Mouse (Mus musculus): ENCODE data around the gene Pabpn1. TPM values are rescaled to one million over a fixed set of nuclear protein-coding genes. Genes with fewer than 3 reads are reported as not detected.
"Not testable (repeated sequence)": the region's sequence is repeated elsewhere in the genome, so short reads cannot be mapped to it uniquely, and the experiment has no call there.

The Pabpn1 gene
- polyA plus RNA-seq, 1 experiment from 2014 or later: 74.0 TPM

GRCm38 (mm10) chr14:54938431-54939219 is 46.3 kb downstream of the Pabpn1 start:
- no peak overlapping the region for H3K4me2 ChIP-seq
- peaks cover 23% of the 10 kb centered on the region for H3K4me1 ChIP-seq
- H3K36me3 ChIP-seq: peaks cover 40% of the 10 kb centered on the region
- no peak overlapping the region for H3K9ac ChIP-seq
- 0 out of 2 replicates have a peak overlapping the region, but pooled peaks have one; percentile 28 for H3K27ac ChIP-seq (replicated peaks)
- 50% methylated on average over 15 of the region's 15 CpGs for WGBS
- peaks cover 13% of the 10 kb centered on the region for H3K27me3 ChIP-seq (replicated peaks)
- no peaks in the 10 kb centered on the region for H3K9me3 ChIP-seq
- no peak for ATAC-seq (ENCODE audit: extremely low read depth, insufficient number of reproducible peaks, low FRiP score, low TSS enrichment)
- H3K4me3 ChIP-seq: no peak overlapping the region

- Histone ChIP-seq H3K36me3 (peaks cover 49% of the 10 kb centered on the region), H3K4me3 (no peak overlapping the region), H3K9me3 (no peaks in the 10 kb centered on the region), H3K4me1 (peaks cover 23% of the 10 kb centered on the region), H3K9ac (no peak overlapping the region), H3K4me2 (no peak overlapping the region), H3K27me3 (replicated peaks) (peaks cover 10% of the 10 kb centered on the region), H3K27ac (replicated peaks) (peak overlapping the region; percentile 43)
- WGBS: 31% methylated on average over 12 of the region's 12 CpGs
- ATAC-seq (ENCODE audit: extremely low read depth, insufficient number of reproducible peaks, low FRiP score, low TSS enrichment): peak; percentile 12; the same call in 1 of the 2 replicates
These were observed 47.3 kb downstream of the Pabpn1 start for GRCm38 (mm10) chr14:54939434-54940175.

- H3K4me3 ChIP-seq: no peak overlapping the region
- peaks cover 23% of the 10 kb centered on the region for H3K4me1 ChIP-seq
- no peak overlapping the region for H3K4me2 ChIP-seq
- H3K27me3 ChIP-seq (replicated peaks): peaks cover 5% of the 10 kb centered on the region
- peak overlapping the region; percentile 43 for H3K27ac ChIP-seq (replicated peaks)
- H3K36me3 ChIP-seq: peaks cover 55% of the 10 kb centered on the region
- H3K9me3 ChIP-seq: no peaks in the 10 kb centered on the region
- 49% methylated on average over 3 of the region's 3 CpGs for WGBS
- H3K9ac ChIP-seq: no peak overlapping the region
- ATAC-seq (ENCODE audit: extremely low read depth, insufficient number of reproducible peaks, low FRiP score, low TSS enrichment): no peak
These were observed 47.9 kb downstream of the Pabpn1 start for GRCm38 (mm10) chr14:54940176-54940530.

GRCm38 (mm10) chr14:54941024-54941978 is 49.0 kb downstream of the Pabpn1 start:
- Histone ChIP-seq H3K9ac (peak overlapping the region; percentile 44; the same call in 1 of the 2 replicates), H3K4me1 (peaks cover 22% of the 10 kb centered on the region), H3K36me3 (peaks cover 66% of the 10 kb centered on the region), H3K27ac (replicated peaks) (peak overlapping the region; percentile 20; the same call in 1 of the 2 replicates), H3K4me2 (no peak overlapping the region), H3K4me3 (no peak overlapping the region), H3K27me3 (replicated peaks) (0 out of 2 replicates have a peak, but pooled peaks cover 4% of the 10 kb centered on the region), H3K9me3 (no peaks in the 10 kb centered on the region)
- 47% methylated on average over 13 of the region's 13 CpGs for WGBS
- ATAC-seq (ENCODE audit: extremely low read depth, insufficient number of reproducible peaks, low FRiP score, low TSS enrichment): no peak

- H3K4me2 ChIP-seq: no peak overlapping the region
- no peak overlapping the region for H3K9ac ChIP-seq
- H3K9me3 ChIP-seq: no peaks in the 10 kb centered on the region
- H3K36me3 ChIP-seq: peaks cover 78% of the 10 kb centered on the region
- H3K4me3 ChIP-seq: no peak overlapping the region
- ATAC-seq (ENCODE audit: extremely low read depth, insufficient number of reproducible peaks, low FRiP score, low TSS enrichment): no peak
- H3K4me1 ChIP-seq: peaks cover 23% of the 10 kb centered on the region
- H3K27me3 ChIP-seq (replicated peaks): 0 out of 2 replicates have a peak, but pooled peaks cover 4% of the 10 kb centered on the region
- 72% methylated on average over 8 of the region's 8 CpGs for WGBS
- H3K27ac ChIP-seq (replicated peaks): 0 out of 2 replicates have a peak overlapping the region, but pooled peaks have one; percentile 25
These were observed 50.2 kb downstream of the Pabpn1 start for GRCm38 (mm10) chr14:54942479-54942878.

GRCm38 (mm10) chr14:54943971-54944370 is 51.7 kb downstream of the Pabpn1 start:
- WGBS: 85% methylated on average over 7 of the region's 7 CpGs

GRCm38 (mm10) chr14:54944939-54945338 is 52.6 kb downstream of the Pabpn1 start:
- no peak overlapping the region for H3K4me2 ChIP-seq
- WGBS: 55% methylated on average over 2 of the region's 2 CpGs
- H3K9me3 ChIP-seq: no peaks in the 10 kb centered on the region
- no peak for ATAC-seq (ENCODE audit: extremely low read depth, insufficient number of reproducible peaks, low FRiP score, low TSS enrichment)
- H3K27me3 ChIP-seq (replicated peaks): peaks cover 10% of the 10 kb centered on the region; the same call in 1 of the 2 replicates
- peaks cover 34% of the 10 kb centered on the region for H3K4me1 ChIP-seq
- H3K36me3 ChIP-seq: peaks cover 99% of the 10 kb centered on the region
- H3K27ac ChIP-seq (replicated peaks): no peak overlapping the region; the same call in 1 of the 2 replicates
- H3K4me3 ChIP-seq: no peak overlapping the region
- H3K9ac ChIP-seq: no peak overlapping the region

More at GRCm38 (mm10) chr14:54943971-54944370, 51.7 kb downstream of the Pabpn1 start:
- H3K9ac ChIP-seq: no peak overlapping the region
- no peaks in the 10 kb centered on the region for H3K9me3 ChIP-seq
- H3K4me3 ChIP-seq: no peak overlapping the region
- H3K27ac ChIP-seq (replicated peaks): no peak overlapping the region
- no peak for ATAC-seq (ENCODE audit: extremely low read depth, insufficient number of reproducible peaks, low FRiP score, low TSS enrichment)
- 0 out of 2 replicates have a peak, but pooled peaks cover 4% of the 10 kb centered on the region for H3K27me3 ChIP-seq (replicated peaks)
- no peak overlapping the region for H3K4me2 ChIP-seq
- H3K36me3 ChIP-seq: peaks cover 93% of the 10 kb centered on the region
- peaks cover 28% of the 10 kb centered on the region for H3K4me1 ChIP-seq

- H3K4me1 ChIP-seq: peaks cover 36% of the 10 kb centered on the region
- no peak overlapping the region for H3K4me2 ChIP-seq
- H3K27ac ChIP-seq (replicated peaks): peak overlapping the region; percentile 43
- 46% methylated on average over 19 of the region's 19 CpGs for WGBS
- peaks cover 98% of the 10 kb centered on the region for H3K36me3 ChIP-seq
- H3K9me3 ChIP-seq: no peaks in the 10 kb centered on the region
- H3K4me3 ChIP-seq: no peak overlapping the region
- peak overlapping the region; percentile 28; the same call in 1 of the 2 replicates for H3K9ac ChIP-seq
- H3K27me3 ChIP-seq (replicated peaks): peaks cover 9% of the 10 kb centered on the region; the same call in 1 of the 2 replicates
- ATAC-seq (ENCODE audit: extremely low read depth, insufficient number of reproducible peaks, low FRiP score, low TSS enrichment): no peak
These were observed 53.8 kb downstream of the Pabpn1 start for GRCm38 (mm10) chr14:54945975-54946704.

- Histone ChIP-seq H3K4me1 (peaks cover 36% of the 10 kb centered on the region), H3K27me3 (replicated peaks) (peaks cover 14% of the 10 kb centered on the region; the same call in 1 of the 2 replicates), H3K9ac (peak overlapping the region; percentile 28; the same call in 1 of the 2 replicates), H3K36me3 (peaks cover 98% of the 10 kb centered on the region), H3K27ac (replicated peaks) (peak overlapping the region; percentile 43; the same call in 1 of the 2 replicates)
- not testable (repeated sequence) for H3K4me2 ChIP-seq; H3K4me3 ChIP-seq; ATAC-seq (ENCODE audit: extremely low read depth, insufficient number of reproducible peaks, low FRiP score, low TSS enrichment); H3K9me3 ChIP-seq
- 66% methylated on average over 11 of the region's 11 CpGs for WGBS
These were observed 54.7 kb downstream of the Pabpn1 start for GRCm38 (mm10) chr14:54947008-54947407.

All from heart, embryonic 13.5 days (tissue).